Mouse (Mus musculus) ES-E14 (cell line): ENCODE measurements at regions not wholly inside any gene's neighbourhood (a gene's known extent, or its start where the extent isn't known, plus 50 kb on each side); places are given as distances from the start of the nearest gene placed in this dataset.
"Not testable (repeated sequence)": the region's sequence is repeated elsewhere in the genome, so short reads cannot be mapped to it uniquely, and the experiment has no call there.

Experiments used
- DNase-seq: peaks from one replicate; pipeline ENCODE4 v3.0.0-alpha.2; 2013; ENCODE audit warnings: low read depth, low spot score
- H3K27ac ChIP-seq: 2 replicates; pipeline ENCODE4 v1.5.1; 2012; ENCODE audit warnings: low read depth, mild to moderate bottlenecking, low read length, moderate library complexity, mixed read lengths; ENCODE audit not compliant: poor library complexity, insufficient read depth, severe bottlenecking
- H3K36me3 ChIP-seq: 2 replicates; pipeline ENCODE4 v1.6.1; 2012; ENCODE audit warnings: mild to moderate bottlenecking, low read length, moderate library complexity, mixed read lengths; ENCODE audit not compliant: control insufficient read depth, poor library complexity, insufficient read depth, severe bottlenecking
- H3K4me1 ChIP-seq, 2 experiments: fragments of 150-350 bp in 1 of 2; sonication (generic) in 1 of 2; 2 replicates each; pipeline ENCODE4 v1.6.1; 2012; ENCODE audit warnings: low read length in 2 of 2, mild to moderate bottlenecking in 1 of 2, mixed read lengths in 1 of 2; ENCODE audit not compliant: control insufficient read depth in 2 of 2, insufficient read depth in 2 of 2, poor library complexity in 1 of 2
- H3K4me3 ChIP-seq, 2 experiments: fragments of 150-350 bp in 1 of 2; sonication (generic) in 1 of 2; 2 replicates each; pipeline ENCODE4 v1.5.1; 2012; ENCODE audit warnings: low read length in 2 of 2, low read depth in 1 of 2, mild to moderate bottlenecking in 1 of 2, mixed read lengths in 1 of 2; ENCODE audit not compliant: insufficient read depth in 1 of 2, poor library complexity in 1 of 2, severe bottlenecking in 1 of 2
- H3K9ac ChIP-seq: 2 replicates; pipeline ENCODE4 v1.6.1; 2012; ENCODE audit warnings: low read depth, mild to moderate bottlenecking, low read length, mixed read lengths; ENCODE audit not compliant: poor library complexity, insufficient read depth, severe bottlenecking
- H3K9me3 ChIP-seq: fragments of 150-350 bp; sonication (generic); 2 replicates; pipeline ENCODE4 v1.6.1; 2012; ENCODE audit warnings: low read depth, mild to moderate bottlenecking, low read length; ENCODE audit not compliant: control insufficient read depth, insufficient read depth
- CHD2 ChIP-seq: IDR thresholded peaks from 2 replicates; pipeline ENCODE4 v1.6.1; 2014; ENCODE audit warnings: mild to moderate bottlenecking, low read depth, low read length, inconsistent platforms
- HCFC1 ChIP-seq: IDR thresholded peaks from 2 replicates; pipeline ENCODE4 v1.6.1; 2012; ENCODE audit warnings: low read length, inconsistent platforms, borderline replicate concordance; ENCODE audit not compliant: insufficient read depth
- MAFK ChIP-seq: IDR thresholded peaks from 2 replicates; pipeline ENCODE4 v1.6.1; 2014; ENCODE audit warnings: mild to moderate bottlenecking, low read depth, low read length, inconsistent platforms; ENCODE audit not compliant: insufficient read depth
- ZC3H11A ChIP-seq: IDR thresholded peaks from 2 replicates; pipeline ENCODE4 v1.6.1; 2012; ENCODE audit warnings: low read depth, mild to moderate bottlenecking, inconsistent platforms, low read length, borderline replicate concordance
- ZNF384 ChIP-seq: IDR thresholded peaks from 2 replicates; pipeline ENCODE4 v1.6.1; 2012; ENCODE audit warnings: low read depth, low read length, inconsistent platforms
- in situ Hi-C, 2 experiments: fragments of 600-800 bp; cut with MboI; formaldehyde crosslinking; loops; one replicate each; pipeline ENCODE4 v1.15.1; 2025; ENCODE audit warnings: low sequenced_read_pairs in 2 of 2, inconsistent platforms in 1 of 2; ENCODE audit not compliant: unreplicated experiment in 2 of 2

DNA sequence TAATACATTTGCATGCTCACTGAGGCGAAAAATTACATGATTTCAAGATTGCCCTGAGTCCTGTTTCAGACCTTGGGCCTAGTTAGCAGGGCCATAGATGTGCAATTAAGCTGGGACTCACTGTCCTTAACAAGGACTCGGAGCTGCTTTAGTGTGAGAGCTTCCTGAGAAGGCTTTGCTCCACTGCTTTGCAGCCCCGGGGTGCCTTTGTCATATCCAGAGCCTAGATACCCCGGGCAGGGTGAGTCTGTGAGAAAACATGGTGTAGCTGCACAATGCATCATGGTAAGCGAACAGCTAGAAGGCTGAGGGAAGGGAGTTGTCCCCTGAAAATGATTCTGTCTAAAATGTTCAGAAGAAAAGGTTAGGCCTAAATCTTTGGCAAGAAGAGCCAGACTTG is 123.1 kb downstream of the Spata19 start:
- TF ChIP-seq ZC3H11A = no peak
- no peak for TF ChIP-seq HCFC1
- no peak for TF ChIP-seq MAFK
- TF ChIP-seq CHD2 = no peak
- no peak for TF ChIP-seq ZNF384
- H3K27ac ChIP-seq = no peak overlapping the region
- H3K9me3 ChIP-seq = no peaks in the 10 kb centered on the region
- H3K36me3 ChIP-seq = no peaks in the 10 kb centered on the region
- no peak overlapping the region for H3K9ac ChIP-seq
- in situ Hi-C loops = no loop called here
- no peak overlapping the region for H3K4me3 ChIP-seq
- no peak for DNase-seq
- no peaks in the 10 kb centered on the region for H3K4me1 ChIP-seq

GRCm38 (mm10) chr9:27521181-27521580 is 124.6 kb downstream of the Spata19 start:
- H3K9ac ChIP-seq = no peak overlapping the region
- in situ Hi-C loops = no loop called here
- H3K4me3 ChIP-seq = no peak overlapping the region
- H3K36me3 ChIP-seq = no peaks in the 10 kb centered on the region
- no peak for TF ChIP-seq MAFK
- H3K4me1 ChIP-seq = no peaks in the 10 kb centered on the region
- no peaks in the 10 kb centered on the region for H3K9me3 ChIP-seq
- H3K27ac ChIP-seq = no peak overlapping the region
- DNase-seq = no peak

GRCm38 (mm10) chr9:27526681-27527080 is 130.1 kb downstream of the Spata19 start:
- no peaks in the 10 kb centered on the region for H3K4me1 ChIP-seq
- H3K27ac ChIP-seq = no peak overlapping the region
- no peaks in the 10 kb centered on the region for H3K9me3 ChIP-seq
- TF ChIP-seq HCFC1 (no peak), MAFK (no peak), CHD2 (no peak), ZNF384 (no peak), ZC3H11A (no peak)
- H3K4me3 ChIP-seq = no peak overlapping the region
- no peak overlapping the region for H3K9ac ChIP-seq
- DNase-seq = no peak
- in situ Hi-C loops = no loop called here
- no peaks in the 10 kb centered on the region for H3K36me3 ChIP-seq

DNA sequence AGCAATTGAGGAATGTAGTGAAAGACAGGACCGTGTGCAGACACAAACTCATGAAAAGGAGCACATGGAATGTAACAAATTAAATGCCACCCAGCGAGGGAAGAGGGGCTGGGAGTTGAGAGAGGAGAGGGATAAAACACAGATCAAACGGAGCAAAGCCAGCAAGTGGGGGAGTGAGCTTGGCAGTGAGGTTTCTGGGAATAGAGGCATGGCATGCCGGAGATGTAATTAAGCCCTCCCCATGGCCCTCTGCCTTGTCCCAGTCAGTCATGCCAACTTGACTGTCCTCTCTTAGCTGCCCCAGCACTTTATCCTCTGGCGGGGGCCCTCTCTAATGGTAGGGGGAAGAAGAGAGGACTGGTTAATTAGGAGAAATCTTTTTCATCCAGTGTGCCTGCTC is 141.9 kb downstream of the Spata19 start:
- Histone ChIP-seq H3K9me3 (no peaks in the 10 kb centered on the region), H3K36me3 (no peaks in the 10 kb centered on the region), H3K9ac (no peak overlapping the region), H3K27ac (no peak overlapping the region), H3K4me3 (no peak overlapping the region), H3K4me1 (no peaks in the 10 kb centered on the region)
- TF ChIP-seq ZNF384 (no peak), CHD2 (no peak), MAFK (no peak), ZC3H11A (no peak), HCFC1 (no peak)
- in situ Hi-C loops = no loop called here
- DNase-seq = no peak

DNA sequence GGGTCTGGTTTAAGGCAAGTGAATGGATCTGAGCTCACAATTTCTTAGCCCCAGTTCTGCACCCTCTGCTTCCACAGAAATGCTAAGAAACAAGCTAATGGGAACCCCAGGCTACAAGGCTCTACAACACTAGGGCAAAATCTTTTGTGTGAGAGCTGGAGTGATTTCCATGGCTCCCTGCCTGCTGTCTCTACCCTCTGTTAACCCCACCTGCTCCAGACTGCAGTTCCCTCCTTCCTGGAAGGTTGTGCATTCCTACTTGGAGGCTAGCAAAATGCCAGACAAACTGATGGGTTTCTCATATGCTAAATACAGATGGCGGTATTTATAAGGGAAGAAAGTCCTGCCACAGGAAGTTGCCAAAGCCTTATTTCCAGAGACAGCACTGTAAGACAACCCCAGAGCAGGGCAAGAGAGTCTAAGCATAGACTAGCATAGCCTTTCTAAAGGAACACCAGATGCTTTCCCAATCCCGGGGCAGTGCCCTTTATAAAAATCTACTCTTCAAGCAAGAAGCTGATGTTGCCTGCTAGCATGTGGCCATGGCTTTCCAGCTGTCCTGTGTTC is 145.1 kb downstream of the Spata19 start:
- TF ChIP-seq MAFK = no peak
- TF ChIP-seq ZC3H11A = no peak
- no peak for TF ChIP-seq HCFC1
- no peak for TF ChIP-seq CHD2
- TF ChIP-seq ZNF384 = no peak
- no peak overlapping the region for H3K4me3 ChIP-seq
- no peaks in the 10 kb centered on the region for H3K9me3 ChIP-seq
- no peaks in the 10 kb centered on the region for H3K4me1 ChIP-seq
- DNase-seq = no peak
- in situ Hi-C loops = no loop called here
- H3K36me3 ChIP-seq = no peaks in the 10 kb centered on the region
- H3K27ac ChIP-seq = no peak overlapping the region
- no peak overlapping the region for H3K9ac ChIP-seq

DNA sequence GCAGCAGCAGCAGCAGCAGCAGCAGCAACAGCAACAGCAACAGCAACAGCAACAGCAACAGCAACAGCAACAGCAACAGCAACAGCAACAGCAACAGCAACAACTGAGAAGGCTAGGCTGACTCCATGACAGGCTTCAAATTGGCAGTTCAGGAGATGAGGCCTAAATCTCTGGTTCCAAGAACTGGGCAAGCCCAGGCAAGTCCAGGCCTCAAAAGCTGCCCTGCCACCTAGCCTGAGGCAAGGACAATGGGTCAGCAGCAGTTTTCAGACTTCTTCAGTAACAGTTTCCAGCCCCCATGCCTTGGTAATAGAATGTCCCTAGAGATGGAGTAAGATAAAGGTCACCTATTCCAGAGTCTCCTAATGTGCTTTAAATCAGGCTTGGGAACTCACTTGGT is 158.1 kb downstream of the Spata19 start:
- H3K36me3 ChIP-seq, in situ Hi-C loops, DNase-seq: not testable (repeated sequence)

More for the DNA sequence above, 158.1 kb downstream of the Spata19 start:
- peak overlapping the region; percentile 45 for H3K27ac ChIP-seq
- not testable (repeated sequence) for H3K4me1 ChIP-seq, H3K9me3 ChIP-seq, H3K4me3 ChIP-seq, H3K9ac ChIP-seq
